Mouse (Mus musculus) cerebellum, postnatal 14 days (tissue): ENCODE measurements around the gene Elmod1.
A peak's percentile ranks its signal among the peaks of the same experiment; 100 is the strongest.
"Not testable (repeated sequence)": the region's sequence is repeated elsewhere in the genome, so short reads cannot be mapped to it uniquely, and the experiment has no call there.

Source experiments
- DNase-seq, 2 experiments: peaks; one replicate each; pipeline ENCODE4 v3.0.0; 2021; ENCODE audit warnings: mixed read lengths in 2 of 2

Gene Elmod1

DNA sequence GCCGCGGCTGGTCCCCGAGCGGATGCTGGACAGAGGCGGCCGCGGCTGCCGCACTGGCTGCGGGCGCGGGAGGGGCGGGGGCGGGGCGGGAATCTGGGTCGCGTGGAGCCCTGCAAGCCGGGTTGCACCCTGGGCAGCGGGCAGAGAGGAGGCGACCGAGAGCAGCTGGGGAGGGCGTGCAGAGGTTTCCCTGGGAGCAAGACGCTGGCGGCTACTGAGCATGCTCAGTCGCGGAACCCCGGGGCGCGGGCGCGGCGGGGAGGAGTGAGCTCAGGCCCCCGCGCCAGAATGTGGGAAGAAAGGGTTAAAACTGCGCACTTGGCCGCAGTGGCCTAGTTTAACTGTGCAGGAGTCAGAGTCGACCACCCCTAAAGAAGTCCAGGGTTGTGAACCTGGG is at the start of gene Elmod1:
Gene Elmod1, minus strand, starts transcription at position 180 of the 397 bp plus-strand sequence.
- peak in 1 of 2 experiments; percentile 71 for DNase-seq

DNA sequence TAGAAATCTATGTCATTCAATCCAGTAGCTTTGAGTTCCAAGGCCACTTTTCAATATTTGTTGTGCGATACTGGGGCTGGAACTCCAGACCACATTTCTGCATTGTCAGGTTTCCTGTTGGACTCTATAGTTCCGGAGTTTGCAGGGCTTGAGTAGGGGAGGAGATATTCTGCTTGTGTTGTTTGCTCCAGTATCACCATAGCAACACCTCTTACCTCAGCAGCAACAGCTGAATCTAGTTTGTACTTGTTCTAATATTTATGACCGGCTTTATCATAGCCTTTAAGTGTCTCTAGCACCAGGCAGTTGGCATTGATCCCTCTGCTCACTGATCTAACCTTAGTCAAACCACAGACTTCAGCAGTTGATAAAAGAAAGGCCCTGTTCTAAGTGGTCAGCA is 47.7 kb upstream of the Elmod1 start:
- DNase-seq: no peak

DNA sequence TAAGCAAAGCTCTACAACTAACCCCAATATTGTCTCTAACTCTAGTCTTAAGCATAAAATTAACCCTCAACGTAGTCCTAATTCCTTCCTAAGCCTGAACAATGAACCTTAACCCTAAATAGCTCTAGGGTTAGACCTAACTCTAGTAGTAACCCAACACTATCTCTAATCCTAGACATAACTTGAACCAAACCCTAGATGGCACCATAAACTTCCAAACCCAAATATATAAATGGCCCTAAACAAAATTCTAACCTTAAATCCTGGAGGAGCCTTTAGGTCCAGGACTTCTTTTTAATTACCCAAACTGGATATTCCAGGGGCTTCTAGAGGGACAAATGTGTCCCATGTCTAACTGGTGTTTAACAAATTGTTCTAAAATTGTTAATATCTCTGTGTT is 19.4 kb upstream of the Elmod1 start:
- no peak for DNase-seq

DNA sequence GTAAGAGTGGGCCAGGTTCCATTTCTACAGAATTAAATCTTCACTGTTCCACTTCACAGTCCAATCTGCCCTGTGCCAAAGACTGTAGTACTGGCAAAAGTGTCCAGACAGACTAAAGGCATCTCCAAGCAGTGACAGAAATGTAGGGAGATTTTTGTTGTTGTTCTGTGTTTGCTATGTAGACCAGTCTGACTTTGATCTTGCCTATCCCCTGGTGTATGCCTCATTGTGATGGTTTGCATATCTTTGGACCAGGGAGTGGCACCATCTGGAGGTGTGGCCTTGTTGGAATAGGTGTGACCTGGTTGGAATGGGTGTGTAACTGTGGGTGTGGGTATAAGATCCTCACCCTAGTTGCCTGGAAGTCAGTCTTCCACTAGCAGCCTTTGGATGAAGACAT is 17.5 kb upstream of the Elmod1 start:
- not testable (repeated sequence) for DNase-seq

DNA sequence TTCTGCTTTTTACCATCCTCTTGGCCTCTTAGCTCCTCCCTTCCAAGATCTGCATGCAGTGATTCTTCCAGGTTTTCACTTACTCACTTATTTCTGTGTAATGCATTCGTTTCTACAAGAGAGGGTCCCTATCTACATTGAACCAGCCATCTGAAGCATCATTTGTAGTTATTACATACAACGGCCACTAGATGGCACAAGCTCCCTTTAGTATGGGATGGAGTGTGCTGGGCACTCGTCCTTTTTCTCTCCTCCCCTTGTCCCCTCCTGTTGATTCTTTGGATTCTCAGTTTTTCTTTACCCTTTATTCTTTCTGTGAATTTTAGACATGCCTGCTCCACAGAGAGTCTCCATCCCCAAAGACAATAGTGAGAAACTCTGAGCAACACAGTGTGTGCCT is 15.8 kb upstream of the Elmod1 start:
- peak; percentile 72 to 75 for DNase-seq

DNA sequence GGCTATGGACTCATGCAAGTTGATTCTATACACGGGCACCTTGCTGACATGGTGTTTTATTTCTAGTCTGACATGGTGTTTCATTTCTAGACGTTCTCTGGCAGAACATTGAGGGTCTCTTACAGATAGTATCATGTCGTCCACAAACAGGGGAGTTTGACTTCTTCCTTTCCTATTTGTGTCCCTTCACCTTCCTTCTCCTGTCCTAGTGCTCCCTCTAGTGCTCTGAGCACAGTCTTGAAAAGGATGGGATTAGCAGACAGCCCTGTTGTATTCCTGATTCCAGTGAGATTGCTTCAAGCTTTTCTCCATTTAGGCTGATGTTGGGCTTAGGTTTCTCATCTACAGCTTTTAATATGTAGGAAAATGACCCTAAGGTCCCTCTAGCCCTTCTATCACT is 11.9 kb upstream of the Elmod1 start:
- DNase-seq: peak; percentile 76 to 77

DNA sequence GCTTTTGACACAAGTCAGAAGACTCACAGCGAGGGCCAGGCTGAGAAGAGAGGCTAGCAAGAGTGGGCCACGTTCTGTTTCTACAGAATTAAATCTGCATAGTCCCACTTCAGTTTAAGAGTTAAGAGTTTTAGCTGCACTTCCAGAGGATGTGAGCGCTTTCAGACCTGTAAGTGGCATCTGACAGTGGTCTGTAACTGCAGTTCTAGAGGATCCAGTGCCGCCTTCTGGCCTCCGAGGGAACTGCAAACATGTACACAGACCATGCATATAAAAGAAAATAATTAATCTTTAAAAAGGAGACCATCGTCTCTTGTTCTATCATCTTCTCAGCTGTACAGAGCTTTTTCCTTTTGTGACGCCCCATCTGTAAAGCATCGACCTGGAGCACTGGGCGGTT is 9.8 kb upstream of the Elmod1 start:
- DNase-seq: peak; percentile 77 to 88

DNA sequence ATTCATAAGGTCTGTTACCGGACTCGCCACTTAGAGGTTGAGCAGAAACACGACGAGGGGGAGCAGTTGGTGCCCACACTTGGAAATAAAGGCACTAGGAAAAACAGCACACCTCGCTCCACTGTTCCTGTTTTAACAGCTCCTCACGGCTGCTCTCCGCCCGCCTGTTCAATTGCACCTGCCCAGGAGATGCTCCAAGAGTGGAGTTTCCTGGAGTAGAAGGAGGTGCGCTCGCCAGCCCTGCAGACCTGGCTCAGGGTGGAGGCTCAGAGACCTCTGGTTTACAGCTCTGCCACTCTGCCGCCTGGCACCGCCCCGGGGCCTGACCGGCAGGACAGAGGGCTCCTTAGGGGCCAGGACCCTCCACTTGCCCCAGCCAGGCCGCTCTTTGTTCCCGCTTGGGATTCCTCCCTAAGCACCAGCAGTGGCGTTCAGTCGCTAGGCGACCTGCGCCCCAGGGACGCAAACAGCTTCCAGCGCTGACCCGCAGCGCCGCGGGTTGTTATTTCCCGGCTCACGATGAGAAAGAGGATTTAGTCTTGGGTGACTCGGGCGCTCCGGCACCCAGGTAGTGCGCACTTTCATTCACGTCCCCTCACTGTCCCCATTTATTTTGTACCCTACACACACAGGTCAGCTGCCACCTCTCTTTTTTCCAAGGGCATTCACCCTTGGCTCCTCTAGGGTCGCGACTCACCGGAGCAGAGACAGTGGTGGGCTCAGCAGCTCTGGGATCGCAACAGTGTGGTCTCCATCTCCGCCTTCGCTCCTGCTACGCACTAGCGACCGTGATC is 576 bp downstream of the Elmod1 start:
- peak; percentile 57 to 69 for DNase-seq

DNA sequence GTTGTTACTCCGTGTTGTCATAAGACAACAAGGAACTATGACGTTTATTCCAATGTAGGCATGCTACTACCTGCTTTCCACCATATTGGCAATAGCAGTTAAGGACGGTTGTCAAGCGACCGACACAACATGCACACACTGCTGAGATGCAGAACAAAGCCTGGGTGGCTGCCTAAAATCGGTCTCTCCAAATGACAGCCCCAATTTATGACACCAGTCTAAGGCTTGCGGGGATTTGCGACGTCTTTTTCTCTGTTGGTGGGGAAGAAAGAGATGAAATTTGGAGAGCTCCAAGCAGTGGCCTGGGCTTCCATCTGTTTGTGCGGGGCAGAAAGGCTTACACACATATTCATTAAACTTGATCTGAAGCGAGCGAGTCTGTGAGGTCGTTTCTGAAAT is 1.2 kb downstream of the Elmod1 start:
- peak; percentile 41 to 42 for DNase-seq

DNA sequence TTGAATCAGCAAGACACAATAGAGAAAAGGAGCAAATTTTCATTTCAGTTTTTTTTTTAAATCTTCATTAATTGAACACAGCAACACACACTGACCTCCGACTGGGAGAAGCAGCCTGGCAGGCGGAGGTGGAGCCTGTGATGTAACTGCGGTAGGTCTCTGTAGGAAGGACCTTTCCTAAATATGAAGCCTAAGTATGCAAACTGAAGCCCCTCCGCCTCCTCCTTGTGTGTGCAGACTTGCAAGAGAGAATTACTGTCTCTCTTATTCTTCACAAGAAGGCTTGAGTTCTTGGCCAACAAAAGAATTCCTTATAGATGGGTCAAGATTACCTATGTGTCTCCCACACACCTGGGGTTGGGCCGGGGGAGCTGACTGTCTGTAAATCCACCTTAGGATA is 1.9 kb downstream of the Elmod1 start:
- peak in 1 of 2 experiments; percentile 21 for DNase-seq

DNA sequence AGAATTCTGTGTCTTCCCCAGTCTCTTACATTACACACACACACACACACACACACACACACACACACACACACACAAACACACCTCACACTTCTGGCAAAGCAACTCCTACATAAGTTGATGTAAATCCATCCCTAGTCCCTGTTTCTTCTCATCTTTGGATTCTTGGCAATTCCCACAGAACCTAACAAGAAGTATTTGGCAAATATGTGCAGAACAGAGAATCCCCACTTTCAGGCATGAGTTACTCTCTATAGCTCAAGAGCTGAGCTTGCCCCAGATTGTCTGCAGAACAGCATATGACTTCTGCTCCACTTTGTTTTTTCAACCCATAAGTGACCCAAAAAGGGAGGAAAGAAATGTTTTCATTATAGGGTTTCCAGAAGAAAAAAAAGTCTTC is 2.7 kb downstream of the Elmod1 start:
- no peak for DNase-seq

DNA sequence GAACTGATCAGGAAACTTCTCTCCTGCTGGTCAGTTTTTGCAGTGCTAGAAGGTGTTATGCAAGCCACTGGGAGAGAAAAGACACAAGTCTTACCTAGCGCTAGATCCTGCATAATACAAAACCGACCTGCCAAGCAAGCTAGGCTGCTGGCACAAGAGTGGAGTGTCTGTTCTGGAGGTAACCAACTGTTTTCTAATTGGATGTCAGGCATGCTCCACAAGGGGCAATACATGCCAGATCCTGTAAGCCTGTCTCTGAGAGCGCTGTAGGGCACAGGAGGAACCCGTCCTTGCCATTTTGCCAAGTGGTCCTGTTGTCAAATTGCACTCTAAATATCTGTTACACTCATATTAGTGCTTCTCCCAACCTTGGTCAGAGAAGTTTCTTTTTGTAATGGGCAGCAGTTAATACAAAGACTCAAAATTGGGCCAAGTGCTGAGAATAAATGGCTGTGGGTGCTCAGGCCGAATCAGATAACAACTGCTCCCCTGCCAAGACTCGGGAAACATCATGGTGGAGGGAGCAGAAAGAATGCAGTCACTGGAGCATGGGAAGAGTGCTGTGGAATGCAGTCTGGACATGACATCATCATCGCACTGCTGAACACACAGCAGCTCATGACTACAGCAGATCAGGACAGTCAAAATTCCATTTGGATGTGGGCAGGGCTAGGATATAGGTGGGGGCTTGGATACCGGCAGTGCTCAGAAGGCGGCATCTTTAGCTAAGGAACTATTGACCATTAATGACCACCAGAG is 7.3 kb downstream of the Elmod1 start:
- peak; percentile 75 to 83 for DNase-seq

DNA sequence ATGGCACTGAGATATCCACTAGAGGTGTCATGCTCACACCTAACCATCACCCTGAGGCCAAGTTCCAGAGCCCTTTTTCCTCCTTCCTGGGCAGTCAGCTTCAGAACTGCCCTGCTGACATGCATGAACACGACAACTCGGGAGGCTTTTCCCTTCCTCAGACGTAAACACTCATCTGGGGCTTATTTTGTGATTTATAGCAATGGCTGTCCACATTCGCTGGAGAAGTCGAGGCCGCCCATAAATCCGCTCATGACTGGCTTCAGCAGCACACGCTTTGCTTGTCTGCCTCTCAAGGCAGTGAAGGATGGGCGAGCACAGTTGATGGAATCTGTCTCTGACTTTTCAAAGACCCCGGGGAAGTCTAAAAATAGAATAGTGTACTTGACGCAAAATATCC is 18.1 kb downstream of the Elmod1 start:
- no peak for DNase-seq

DNA sequence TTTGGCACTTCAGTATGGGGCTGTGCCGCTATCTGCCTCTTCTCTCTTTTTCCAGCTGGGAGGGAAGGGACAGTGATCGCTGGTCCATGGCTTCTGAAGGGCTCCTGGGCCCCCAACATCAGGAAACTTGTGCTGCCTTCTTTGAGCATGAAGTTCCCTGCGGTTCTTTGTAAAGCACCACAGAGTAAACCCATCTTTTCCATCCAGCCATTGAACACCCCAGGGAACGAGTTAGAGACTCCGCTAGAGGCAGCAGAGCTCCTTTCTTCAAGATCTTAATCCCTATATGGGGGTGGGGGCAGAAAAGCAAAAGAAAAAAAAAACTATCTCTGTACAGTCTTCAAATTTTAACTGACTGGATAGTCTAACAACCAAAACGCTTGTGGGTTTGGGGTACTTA is 20.2 kb downstream of the Elmod1 start:
- peak in 1 of 2 experiments; percentile 20 for DNase-seq

DNA sequence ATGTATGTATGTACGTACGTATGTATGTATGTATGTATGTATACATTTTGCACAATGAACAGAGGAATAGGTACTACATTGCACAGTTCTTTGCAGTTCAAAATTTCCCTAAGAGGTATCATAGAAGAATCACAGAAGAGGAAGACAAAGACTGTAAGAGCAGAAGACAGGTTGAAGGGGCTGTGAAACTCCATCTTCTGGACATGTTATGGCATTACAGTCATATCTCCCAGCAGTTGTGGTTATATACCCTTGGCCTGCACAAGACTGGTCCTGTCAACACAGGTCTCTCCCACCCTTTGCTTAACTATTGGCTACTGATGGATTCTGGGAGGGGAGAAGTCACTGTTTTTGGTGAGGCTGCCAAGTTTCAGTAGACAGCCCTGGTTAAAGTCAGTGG is 27.6 kb downstream of the Elmod1 start:
- DNase-seq: no peak

DNA sequence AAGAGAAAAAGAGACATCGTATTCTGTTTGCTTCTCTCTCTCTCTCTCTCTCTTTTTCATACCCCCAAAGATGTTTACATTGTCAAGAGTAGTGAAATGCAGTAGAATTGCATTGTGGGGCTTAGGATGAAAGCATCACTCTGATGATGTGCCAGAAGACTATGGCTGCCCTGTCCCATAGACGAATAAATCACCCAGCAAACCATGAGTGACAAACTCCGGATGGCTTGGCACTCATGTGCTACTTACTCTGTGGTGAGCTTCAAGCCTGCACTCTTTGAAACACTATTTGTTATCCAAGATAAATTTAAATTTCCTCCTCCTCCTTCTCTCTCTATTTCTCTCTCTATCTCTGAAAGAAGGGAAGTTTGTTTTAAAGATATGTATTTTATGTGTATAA is 36.5 kb downstream of the Elmod1 start:
- DNase-seq: no peak

DNA sequence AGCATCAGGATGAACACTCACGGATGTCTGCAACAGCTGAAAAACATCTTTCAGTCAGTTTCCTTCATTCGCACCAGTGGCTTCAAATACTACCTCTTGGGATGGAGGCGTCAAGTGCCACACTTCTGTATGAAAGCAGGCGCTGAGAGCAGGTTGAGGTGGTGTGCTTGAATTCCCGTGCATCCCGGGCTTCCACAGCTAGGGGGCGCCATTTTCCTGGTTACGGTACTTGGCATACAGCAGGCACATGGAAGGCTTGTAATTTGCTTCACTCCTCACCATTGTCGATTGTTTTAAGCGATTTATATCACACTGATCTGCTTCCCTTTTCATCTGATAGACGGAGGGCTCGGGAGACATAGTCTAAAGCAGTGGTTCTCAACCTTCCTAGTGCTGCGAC is 40.9 kb downstream of the Elmod1 start:
- peak; percentile 80 to 88 for DNase-seq

DNA sequence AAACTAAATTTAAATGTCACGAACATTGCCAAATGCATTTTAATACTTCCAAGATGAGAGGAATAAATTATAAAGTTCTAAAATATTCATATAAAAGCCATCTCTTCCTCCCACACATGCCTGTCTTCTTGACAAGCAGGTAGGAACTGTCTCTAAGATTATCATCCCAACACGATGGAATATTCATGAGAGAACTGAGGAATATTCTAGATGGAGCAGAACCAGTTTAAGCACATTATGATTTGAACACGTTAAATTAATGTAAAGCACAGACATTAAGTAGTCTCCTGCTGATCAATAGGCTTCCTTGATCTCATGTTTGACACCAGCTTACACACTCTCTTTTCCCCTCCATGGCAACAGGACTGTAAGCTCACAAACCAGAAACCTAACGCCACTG is 41.7 kb downstream of the Elmod1 start:
- no peak for DNase-seq

DNA sequence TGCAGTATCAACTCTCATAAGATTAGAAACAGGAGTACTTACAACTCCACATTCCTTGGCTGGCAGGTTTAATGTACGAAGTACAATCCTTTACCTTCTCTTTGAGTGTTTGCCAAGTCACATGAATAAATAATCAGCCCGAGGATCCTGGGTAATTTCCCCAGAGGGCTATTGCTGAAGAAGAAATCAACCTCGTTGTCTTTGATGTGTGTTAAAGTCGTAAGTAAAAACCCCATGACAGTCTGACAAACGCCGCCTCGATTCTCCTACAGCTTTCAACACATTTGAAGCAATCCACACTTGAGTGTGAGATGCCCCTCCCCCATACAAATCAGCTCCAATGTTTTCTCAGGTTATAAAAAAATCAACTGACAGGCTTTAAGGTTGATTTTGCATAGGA is 44.2 kb downstream of the Elmod1 start:
- no peak for DNase-seq

DNA sequence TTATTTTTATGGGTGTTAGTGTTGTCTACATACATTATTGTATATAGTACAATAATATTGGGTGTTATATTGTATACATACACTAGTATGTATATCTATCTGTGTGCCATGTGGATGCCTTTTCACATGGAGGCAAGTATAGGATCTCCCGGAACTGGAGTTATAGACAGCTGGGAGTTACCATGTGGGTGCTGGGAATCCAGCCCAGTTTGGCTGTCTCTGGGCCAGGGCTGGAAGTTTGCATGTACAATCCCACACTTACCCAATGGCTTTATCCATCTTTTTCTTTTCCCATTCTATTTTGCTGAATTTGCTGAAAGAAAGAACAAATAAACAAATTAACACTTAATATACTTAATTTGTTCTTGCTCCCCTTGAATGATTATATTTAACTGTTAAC is 54.0 kb downstream of the Elmod1 start:
- DNase-seq: no peak

DNA sequence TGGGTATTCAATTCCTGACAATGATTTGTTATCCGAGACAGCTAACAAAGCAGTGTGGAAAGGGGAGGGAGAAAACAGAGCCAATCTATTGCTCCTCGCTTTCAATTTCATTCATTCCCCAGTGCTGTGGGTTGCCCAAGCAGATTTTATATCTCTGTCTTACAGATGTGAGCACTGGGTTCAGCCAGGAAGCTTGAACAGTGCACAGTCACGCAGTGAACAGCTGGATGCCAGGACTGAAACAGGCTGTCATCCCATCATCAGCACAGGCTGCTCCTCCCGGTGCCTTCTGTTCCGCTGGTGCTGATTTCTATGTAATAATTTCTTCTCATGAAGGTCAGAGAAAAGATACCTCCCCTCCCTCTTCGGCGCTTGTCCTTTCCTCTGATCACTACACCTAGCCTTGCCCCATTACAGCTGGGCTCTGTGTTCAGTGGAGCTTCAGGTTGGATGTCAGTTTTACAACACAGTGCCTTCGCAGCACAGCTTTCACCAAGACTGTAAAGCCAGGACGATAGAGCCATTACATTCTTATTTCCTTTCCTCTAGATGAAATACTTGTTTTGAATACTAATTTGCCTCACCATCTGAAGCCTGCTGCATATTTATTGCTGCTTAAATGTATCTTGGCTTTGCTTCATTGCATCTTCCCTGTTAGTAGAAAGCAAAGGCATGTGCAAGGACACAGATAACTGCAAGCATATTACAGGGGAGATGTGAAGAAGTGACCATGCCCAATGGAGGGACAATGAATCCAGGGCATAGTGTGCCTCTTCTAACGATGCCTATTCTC is 59.0 kb downstream of the Elmod1 start:
- no peak for DNase-seq

DNA sequence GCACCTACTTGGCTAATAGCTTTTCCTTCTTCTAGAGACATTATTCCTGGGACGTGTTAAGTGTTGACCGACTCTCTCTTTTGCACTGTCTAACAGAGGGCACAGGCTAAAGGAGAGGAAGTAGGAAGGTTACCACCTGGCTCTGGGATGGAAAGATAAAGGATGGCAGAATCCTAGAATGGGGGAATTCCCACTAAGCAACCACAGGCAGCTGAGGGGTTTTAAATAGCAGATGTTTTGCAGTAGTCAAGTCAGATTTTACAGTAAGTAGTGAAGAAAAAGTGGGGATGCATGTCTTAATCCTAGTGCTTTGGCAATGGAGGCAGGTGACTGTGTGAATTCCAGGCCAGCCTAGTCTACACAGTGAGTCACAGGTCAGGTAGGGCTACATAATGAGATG is 64.3 kb downstream of the Elmod1 start:
- DNase-seq: no peak

DNA sequence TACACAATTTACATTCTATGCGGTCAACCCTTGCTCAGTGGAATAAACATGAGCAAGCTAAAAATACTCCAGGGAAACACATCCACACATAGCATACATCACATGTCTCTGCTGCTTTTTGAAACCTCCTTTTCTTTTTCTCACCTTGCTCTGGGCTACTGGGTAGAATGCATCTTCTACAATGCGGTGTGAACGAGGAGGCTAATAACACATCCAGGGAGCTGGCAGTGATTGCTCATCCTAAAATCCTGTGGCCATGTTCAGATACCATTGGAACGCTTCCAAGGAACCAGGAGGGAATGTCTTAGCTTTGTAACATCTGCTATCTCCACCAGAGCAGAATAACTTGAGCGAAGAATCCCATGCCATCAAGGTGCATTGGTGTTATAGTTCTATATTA is 64.8 kb downstream of the Elmod1 start:
- DNase-seq: peak in 1 of 2 experiments; percentile 15

DNA sequence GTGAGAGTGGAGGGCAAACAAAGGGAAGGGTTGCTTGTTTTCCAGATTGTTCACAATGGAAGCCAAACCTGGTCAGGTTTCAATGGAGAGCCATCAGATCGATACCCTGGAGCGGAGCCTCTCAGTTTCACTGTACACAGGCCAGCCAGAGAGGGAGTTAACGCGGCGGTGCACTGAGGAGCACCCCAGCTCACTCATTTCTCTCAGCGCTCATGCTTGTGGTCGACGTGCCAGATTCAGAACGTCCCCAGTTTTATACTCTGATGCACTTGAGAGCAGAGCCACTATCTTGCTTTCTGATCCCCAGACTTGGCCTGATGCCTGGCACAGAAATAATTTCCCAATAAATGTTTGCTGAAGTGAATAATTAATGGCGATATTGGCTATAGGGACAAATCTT is 68.3 kb downstream of the Elmod1 start:
- DNase-seq: no peak
